Mouse (Mus musculus) layer of hippocampus, adult 18-20 months (tissue): ENCODE measurements around the gene Gm5483. TPM values are rescaled to one million over a fixed set of nuclear protein-coding genes. Genes with fewer than 3 reads are reported as not detected.
"Not testable (repeated sequence)": the region's sequence is repeated elsewhere in the genome, so short reads cannot be mapped to it uniquely, and the experiment has no call there.

Experiments used
- DNase-seq, 2 experiments: peaks; one replicate each; pipeline ENCODE4 v3.0.0; 2022; ENCODE audit warnings: low spot score in 2 of 2
- long read RNA-seq: library from polyadenylated mRNA; stranded (forward); transcript quantifications from one replicate; pipeline ENCODE4 v2.0.0, GENCODE M21; 2021
- total RNA-seq, 2 experiments: library from RNA; stranded (reverse); gene quantifications; 2 replicates each; pipeline ENCODE4 v1.2.3; 2021

The Gm5483 gene
- total RNA-seq: not detected
- long read RNA-seq: 0 reads

DNA sequence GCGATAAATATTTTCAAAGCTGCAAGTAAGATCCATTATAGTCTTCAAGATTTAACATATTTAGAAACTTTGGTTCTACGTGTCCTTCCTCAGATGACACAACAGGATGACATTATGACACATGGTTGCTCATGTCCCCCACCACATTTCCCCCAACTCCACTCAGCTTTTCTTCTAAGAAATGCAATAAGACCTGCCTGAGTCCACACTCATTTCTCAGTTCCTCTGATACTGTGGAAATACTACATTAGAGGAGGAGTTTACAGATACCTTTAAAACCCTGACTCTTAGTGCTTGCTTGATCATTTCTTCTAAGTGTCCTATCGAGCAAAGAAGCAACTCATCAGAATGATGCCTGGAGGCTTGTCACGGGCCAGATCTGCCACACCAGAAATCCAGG, at the start of gene Gm5483:
TSS of gene Gm5483 (plus strand) at position 301 of the 400 bp plus-strand sequence.
- not testable (repeated sequence) for DNase-seq

DNA sequence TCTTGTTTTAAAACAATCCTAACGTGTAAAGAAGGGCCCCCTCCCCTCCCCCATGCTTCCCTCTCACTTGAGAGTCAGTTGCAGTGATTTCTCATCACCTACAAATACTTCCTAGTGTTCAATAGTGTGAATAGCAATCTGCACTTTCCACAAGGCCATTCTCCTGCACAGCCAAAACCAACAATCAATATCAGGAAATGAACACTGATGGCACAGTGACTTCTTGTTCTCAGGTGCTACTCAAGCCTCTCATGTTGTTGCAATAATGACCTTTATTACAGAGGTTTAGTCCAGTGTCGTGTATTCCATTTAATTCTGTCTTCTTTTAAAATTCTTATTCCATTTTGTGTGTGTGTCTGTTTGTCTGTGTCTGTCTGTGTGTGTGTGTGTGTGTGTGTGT, 45.8 kb upstream of the Gm5483 start:
- DNase-seq: no peak

DNA sequence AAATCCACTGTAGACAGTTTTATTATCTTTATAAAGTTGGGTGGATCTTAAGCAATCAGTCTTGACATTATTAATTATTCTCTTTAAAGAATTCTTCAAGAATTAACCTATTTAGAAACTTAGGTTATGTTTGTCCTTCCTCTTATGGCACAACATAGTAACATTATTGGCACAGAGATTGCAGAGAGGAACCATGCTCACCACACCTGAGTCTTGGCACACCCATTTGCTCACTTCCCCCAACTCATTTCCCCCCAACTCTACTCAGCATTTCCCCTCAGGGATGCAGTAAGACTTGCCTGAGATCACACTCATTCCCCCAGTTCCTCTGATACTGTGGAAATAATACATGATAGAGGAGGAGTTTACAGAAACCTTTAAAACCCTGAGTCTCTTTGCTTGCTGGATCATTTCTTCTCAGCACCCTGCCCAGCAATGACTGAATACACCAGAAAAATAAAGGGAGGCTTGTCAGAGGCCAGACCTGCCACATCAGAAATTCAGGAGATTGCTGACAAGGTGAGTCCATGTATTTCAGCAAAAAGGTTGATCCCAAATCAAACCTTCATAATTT, 27.5 kb upstream of the Gm5483 start, which contains the start of gene Stfa2l1:
TSS of gene Stfa2l1 (plus strand) at position 410 of the 574 bp plus-strand sequence.
- DNase-seq: no peak

DNA sequence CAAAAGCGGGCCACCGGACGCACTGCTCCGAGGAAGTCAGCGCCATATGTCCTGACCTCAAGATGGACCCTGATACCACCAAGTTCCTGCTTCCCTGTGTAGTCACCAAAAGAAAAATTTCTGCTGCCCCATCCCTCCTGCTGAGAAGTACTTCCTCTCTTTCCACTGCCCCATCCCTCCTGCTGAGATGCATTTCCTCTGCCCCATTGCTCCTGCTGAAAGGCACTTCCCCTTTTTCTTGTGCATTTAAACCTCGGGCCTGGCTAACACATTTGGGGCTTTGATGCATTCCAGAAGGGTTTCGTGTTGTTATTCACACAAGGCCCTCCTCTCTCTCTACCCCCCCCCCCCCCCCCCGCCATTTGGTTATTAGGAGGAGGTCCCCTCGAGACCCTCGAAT, 16.2 kb upstream of the Gm5483 start:
- not testable (repeated sequence) for DNase-seq

DNA sequence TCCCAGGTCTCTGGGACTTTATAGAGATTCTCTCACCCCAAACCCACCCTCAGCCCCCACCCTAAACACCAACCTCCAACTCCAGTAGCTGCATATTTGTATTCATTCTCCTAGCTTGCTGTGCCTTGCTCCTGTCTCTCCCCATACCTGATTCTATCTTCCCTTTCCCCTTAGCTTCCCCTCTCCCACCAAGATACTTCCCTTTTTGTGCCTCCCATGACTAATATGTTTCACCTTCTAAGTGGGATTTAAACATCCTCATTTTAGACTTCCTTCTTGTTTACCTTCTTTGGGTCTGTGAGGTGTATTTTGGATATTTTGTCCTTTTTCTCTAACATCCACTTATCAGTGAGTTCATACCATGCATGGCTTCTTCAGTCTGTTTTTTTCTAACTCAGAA, 7.9 kb upstream of the Gm5483 start:
- no peak for DNase-seq

DNA sequence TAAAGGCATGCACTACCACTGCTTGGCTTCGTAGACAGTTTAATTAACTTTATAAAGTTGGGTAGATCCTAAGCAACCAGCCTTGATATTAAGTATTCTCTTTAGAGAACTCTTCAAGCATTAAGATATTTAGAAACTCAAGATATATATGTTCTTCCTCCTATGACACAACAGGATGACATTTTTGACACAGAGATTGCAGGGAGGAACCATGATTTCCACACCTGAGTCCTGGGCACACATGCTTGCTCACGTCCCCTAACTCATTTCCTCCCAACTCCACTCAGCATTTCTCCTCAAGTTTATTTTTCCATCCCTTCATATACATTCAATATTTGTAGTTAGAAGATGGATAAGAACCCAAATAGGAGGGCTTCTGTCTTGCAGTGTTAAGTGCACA, 4.1 kb upstream of the Gm5483 start:
- no peak for DNase-seq

DNA sequence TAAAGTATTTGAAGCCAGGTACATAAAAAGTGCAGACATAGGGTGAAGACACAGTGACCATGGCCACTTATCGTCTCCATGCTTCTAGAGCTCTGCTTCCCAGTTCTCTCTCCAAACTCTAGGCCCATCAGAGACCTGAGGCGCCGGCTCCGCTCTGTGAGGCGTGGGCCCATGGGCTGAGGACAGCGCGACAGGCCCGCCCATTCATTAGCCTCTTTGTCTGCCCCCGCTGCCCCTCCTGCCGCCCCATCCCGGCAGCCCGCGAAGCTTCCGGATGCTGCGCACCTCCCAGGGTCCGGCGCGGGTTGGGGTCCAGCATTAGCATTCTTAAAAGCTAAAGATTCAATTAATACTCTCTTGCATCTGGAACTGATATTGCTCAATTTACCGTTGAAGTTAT, 15.2 kb downstream of the Gm5483 start:
- DNase-seq: no peak

DNA sequence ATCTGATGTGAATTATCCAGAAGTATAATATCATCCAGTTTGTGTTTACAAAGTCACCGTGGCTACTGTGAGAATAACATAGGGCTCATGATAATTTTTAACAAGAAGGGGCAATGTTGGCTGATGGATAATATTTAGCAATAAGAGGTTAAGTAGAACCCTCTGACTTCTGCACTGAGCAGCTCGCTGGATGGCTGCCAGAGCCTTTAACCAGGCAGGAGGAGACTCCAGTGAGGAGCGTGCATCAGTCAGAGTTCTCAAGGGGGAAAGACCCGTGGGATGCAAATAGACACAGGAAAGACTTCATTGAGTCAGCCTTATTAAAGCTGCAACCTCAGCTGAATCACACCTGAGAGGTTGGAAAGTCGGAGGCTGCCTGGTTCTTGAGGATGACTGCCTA, 19.8 kb downstream of the Gm5483 start:
- DNase-seq: no peak

DNA sequence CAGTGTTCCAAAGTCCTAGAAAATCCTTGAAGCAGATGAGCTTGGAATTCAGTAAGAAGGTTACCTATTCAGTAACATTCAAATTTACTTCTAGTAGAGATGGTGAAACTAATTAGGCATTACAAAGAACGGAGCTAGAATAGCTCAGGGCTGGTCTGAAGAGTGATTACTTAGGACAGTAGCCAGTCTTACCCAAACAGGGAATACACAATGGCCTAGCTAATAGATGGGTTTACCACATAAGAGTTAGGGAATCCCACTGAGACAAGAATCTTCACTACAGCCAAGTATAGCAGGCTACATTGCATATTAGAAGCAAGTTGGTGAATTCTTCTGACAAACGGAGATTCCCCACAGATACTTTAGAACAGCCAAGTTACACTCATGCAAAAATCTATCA, 21.7 kb downstream of the Gm5483 start:
- DNase-seq: not testable (repeated sequence)

DNA sequence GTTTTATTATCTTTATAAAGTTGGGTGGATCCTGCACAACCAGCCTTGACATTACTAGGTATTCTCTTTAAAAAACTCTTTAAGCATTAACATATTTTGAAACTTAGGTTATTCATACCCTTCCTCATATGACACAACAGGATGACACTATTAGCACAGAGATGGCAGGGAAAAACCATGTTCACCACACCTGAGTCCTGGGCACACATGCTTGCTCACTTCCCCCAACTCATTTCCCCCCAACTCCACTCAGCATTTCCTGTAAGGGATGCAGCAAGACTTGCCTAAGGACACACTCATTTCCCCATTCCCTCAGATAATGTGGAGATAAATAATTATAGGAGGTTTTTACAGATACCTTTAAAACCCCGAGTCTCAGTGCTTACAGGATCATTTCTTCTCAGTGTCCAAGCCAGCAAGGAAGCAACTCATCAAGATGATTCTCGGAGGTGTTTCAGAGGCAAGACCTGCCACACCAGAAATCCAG, 26.0 kb downstream of the Gm5483 start, which contains the start of gene Gm5416:
TSS of gene Gm5416 (plus strand) at position 437 of the 487 bp plus-strand sequence.
- no peak for DNase-seq

DNA sequence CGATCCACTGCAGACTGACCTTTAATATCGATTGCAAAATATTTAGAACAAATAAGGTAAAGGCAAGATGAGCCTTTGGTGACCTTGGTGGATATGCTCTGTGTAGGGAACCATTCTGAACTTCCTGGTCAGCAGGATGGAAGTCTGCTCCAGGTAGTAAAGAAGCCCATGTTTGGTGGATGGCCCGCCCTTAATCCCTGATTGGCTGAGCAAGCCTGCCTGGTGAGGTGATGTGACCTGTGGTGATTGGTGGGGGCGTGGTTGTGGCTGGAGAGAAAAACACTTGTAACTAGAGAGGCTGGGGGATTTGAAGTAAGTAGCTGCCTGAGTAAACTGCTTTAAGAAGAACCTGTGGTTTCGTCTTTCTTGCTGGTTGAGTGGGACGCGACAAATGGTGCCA, 37.2 kb downstream of the Gm5483 start, which contains the start of gene 2010005H15Rik:
TSS of gene 2010005H15Rik (plus strand) at position 301 of the 400 bp plus-strand sequence.
- not testable (repeated sequence) for DNase-seq

Other genes with a start within 250 kb of the Gm5483 start
- gene Parp9, start 245.7 kb upstream of the Gm5483 start, total RNA-seq: 1 to 10 TPM; 2.8 to 3.2 TPM
- gene Dtx3l, start 245.1 kb upstream of the Gm5483 start, total RNA-seq: 1 to 10 TPM; 5.4 to 5.7 TPM
- gene Kpna1, start 205.5 kb upstream of the Gm5483 start, total RNA-seq: 100 to 1,000 TPM; 137 to 143 TPM
- 1 to 10 TPM; 4.3 to 4.6 TPM for gene Wdr5b, start 143.0 kb upstream of the Gm5483 start, total RNA-seq
- 10 to 100 TPM; 72.2 to 83.8 TPM for gene Fam162a, start 112.6 kb upstream of the Gm5483 start, total RNA-seq
- 10 to 100 TPM; 18.8 to 21.2 TPM for gene Ccdc58, start 112.5 kb upstream of the Gm5483 start, total RNA-seq
- gene Csta1, start 53.0 kb upstream of the Gm5483 start, total RNA-seq: not detected
- gene Stfa2l1, start 27.4 kb upstream of the Gm5483 start, total RNA-seq: not detected
- gene Gm5416, start 26.2 kb downstream of the Gm5483 start, total RNA-seq: not detected
- not detected for gene 2010005H15Rik, start 37.3 kb downstream of the Gm5483 start, total RNA-seq
- gene Stfa1, start 92.7 kb downstream of the Gm5483 start, total RNA-seq: not detected
- not detected for gene BC117090, start 150.1 kb downstream of the Gm5483 start, total RNA-seq
- gene BC100530, start 183.5 kb downstream of the Gm5483 start, total RNA-seq: not detected
- not detected for gene Stfa2, start 224.2 kb downstream of the Gm5483 start, total RNA-seq